Mouse (Mus musculus): ENCODE results near the gene Anapc15. TPM values are rescaled to one million over a fixed set of nuclear protein-coding genes. Genes with fewer than 3 reads are reported as not detected.
"Not testable (repeated sequence)": the region's sequence is repeated elsewhere in the genome, so short reads cannot be mapped to it uniquely, and the experiment has no call there.

The Anapc15 gene
- total RNA-seq, 2 experiments from 2014 or later = 27.4 to 33.2 TPM

DNA sequence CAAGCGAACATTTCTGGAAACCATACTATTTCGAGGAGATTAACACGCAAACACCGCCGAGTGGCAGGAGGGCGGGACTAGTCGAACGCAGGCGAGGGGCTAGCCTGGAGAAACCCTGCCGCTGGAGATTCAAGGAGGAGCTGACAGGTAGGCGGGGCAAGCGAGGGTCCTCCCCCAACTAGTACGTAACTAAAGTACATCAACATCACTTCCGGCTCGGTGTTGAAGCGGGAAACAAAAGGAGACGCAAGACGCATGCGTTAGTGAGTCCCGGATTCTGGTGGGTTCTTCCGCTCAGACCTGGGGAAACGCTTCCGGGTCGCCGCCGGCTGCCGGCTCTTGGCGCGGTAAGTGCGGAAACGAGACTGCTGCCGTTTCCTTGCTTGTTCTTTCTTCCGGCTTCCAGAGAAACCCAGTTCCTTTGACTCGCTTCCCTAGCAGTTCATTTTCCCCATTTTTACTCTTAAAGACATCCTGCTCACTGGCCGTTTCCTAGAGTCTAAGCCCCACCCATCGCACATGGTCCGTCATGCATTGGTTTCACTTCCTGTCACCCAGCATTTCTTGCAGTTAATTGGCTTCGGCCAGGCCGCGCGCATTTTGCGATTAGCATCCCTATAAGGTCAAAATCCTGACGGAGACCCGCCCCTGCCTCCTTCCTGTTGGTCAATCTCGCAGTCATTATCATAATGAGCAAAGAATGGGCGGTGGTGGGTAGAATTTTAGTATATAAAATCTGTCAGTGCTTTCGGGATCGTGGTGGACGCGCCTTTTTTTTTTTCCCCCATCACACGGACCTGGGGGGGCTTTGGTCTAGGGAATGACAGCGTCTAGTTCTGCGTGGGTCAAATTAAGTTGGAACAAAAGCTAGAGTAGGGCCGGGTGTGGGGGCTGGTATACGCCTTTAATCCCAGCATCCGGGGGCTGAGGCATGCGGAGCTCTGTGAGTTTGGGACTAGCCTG, 32.9 kb downstream of the Anapc15 start:
- DNase-seq = peak; percentile 96

DNA sequence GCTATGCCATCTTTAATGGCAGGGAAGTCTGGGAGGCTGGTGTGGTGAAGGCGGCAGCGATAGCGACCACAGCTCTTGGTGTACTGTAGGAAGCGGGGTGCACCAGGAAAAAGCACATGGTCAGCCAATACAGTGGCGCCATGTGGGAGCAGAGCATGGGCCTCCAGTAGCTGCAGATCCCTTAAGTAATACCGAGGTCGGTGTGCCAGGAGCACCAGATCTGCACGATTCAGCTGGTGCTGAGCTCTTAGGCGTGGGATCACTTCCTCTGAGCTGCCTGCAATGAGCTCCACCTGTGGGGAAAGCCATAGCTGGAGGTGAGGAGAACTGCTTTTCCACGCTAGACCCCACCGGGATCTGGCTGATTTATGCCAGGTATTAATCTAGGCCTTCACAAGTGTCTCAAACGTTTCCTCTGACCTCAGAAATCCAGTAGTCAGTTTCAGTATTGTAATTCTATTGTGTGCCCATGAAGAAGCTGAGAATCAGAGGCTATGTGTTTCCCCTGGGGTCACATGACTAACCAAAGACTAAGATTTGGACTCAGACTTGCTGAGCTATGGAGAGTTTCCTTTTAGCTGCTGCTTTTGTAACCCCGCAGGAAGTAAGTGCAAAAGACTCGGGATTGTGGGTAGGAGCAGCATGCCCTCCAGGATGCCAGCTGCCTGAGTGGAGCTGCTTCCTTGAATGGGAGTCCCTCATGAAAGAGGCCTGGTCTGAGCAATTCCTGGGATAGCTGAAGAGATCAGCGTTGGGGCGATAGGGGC, 37.0 kb downstream of the Anapc15 start:
- DNase-seq = no peak

DNA sequence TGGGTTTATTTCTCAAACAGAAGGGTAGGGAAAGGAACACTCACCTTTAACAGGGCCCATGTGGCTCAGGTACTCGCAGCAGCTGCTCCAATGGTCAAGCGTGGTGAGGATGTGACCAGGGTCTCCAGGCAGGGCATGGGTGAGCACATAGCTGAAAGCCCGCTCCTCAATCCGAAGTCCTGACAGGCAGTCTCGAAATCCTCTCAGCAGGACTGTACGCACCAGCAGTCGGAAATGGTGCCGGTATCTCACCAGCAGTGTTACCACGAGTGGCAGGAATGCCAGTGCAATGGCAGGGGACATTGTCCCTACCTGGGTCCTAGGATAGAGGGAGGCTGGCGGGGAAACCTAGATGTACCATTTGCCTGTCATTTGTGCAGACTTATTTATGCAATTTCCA, 38.5 kb downstream of the Anapc15 start:
- no peak for DNase-seq

DNA sequence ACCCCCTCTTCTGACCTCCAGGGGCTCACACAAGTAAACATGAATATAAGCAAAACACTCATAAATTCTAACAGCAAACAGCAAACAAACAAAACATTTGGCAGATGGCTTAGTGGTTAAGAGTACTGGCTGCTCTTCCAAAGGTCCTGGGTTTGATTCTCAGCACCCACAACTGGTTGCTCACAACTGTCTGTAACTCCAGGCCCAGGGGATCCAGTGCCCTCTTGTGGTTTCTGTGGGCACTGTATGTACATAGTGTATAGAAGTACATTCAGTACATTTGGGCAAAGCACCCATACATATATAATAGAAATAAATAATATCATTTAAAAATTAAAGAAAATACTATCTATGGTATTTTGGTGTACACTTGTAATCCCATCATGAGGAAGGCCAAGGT, 39.3 kb downstream of the Anapc15 start:
- no peak for DNase-seq

DNA sequence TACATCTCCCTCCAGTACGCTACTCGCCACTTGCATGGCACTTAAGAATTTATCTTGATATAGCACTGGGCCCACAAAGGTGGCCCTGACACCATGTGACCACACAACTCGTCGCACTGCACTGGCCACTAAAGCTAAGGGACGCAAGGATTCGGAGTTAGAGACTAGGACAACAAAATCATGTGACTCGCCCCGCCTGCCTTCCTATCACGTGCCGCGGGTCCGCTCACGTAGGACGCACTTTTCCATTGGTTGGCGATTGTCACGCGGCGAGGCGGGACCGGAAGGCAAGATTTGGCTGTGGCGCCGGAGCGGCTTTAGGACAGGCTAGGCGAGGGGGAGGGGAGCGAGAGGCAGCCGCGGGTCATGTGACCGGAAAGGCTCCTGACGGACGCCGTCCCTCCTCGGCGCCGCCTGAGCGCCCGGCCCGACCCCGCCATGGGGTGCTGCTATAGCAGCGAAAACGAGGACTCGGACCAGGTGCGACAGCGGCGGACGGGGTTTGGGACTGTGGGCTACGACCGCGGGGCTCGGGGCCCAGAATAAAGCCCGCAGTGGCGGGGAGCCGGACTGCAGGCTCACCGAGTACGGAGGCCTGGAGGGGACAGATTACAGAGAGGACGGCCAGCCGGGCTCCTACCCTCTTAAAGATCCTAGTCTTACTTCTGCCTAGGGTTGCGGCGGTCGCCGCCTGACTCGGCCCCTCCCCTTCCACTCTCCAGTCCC, 42.2 kb downstream of the Anapc15 start, which contains the start of gene Lamtor1:
Gene Lamtor1 (plus strand): TSS at position 344 of the 726 bp plus-strand sequence.
- DNase-seq = peak; percentile 100

DNA sequence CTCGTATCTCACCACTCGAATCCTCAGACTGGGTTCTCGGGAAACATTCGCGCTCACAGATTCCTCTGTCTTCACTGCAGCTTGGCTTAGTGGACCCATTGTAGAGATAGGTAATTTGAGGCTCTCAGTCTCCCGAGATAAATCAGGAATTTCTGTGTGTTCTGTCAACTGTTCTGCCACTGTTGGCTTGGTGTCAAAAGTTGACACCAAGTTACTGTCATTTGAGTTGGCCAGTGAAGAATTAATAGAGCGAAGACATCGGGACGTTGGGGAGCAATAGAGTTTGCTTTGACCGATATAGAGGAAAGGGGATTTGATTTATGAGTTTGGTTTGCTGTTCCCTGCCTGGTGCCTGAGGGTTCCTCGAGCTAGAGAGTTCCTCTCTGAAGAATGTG, 42.8 kb downstream of the Anapc15 start, which contains the start of gene Tomt:
Gene Tomt (minus strand): TSS at position 73 of the 395 bp plus-strand sequence.
- no peak for DNase-seq

DNA sequence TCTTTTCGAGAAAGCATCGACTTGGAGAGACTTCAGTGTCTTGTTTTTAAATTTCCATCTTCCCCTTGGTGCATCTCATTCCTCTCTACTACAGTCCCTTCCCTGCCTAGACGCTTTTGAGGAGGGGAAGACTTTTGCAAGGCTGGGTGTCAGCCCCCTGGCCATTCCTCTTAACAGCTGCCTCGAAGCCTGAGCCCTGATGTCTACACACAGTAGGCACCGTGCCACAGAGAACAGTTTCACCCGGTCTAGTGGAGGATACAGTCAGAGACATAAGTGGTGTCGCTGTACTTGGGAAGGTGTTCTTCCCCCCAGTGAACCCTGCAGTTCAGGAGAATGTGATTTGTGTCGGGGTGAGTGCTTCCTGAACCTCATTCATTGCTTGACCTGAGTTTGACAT, 43.2 kb downstream of the Anapc15 start:
- peak in 1 of 2 experiments; percentile 38 for DNase-seq

DNA sequence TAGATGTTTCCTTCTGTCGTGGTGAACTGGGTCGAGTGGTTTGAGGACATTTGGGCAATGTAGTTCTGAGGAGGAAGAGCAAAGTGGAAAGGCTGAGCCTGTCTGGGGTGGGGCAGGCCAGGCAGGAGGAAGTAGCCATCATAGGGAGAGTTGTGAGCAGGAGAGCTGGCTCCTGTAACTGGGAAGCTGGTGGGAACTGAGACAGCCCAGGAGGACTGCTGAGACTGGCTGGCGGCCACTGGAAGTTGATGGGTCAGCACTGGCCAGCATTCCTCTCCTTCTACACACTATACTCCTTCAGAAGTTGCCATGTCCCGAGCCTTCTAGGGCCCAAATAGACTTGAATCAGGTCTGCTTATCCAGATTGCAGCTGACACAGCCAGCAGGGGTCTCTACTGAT, 44.9 kb downstream of the Anapc15 start:
- DNase-seq = peak in 1 of 2 experiments; percentile 34

DNA sequence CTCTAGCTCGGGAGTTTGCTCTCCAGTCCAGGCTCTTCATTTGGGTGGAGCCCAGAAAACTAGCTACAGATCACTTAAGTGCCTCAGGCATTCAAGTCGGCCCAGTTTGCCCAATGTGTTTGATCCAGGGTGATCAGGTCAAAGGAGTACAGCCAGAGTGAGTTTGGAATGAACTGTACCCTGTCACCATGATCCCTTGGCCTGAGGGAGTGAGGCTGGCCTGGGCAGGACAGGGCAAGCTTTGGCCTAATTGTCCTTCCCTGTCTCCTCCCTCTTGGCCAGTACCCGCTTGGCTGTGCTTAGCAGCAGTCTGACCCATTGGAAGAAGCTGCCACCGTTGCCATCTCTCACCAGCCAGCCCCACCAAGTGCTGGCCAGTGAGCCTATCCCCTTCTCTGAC, 46.6 kb downstream of the Anapc15 start:
- DNase-seq = peak in 1 of 2 experiments; percentile 34

DNA sequence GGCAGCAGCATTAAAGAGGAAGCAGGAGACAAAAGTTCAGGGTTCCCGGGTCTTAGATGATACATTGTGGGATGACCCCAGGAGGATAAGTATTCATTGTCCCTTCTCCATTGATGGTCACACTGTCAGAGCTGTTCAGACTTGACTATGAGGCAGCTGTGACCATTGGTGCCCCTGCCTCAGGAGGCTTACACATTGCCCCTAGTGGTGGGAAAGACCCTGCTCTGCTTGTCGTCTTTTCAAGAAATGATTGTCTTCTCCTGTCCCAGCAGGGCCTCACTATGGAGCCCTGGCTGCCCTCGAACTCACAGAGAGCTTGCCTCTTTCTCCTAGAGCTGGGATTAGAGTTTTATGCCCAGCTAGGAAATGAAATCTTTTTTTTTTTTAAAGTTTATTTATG, 48.5 kb downstream of the Anapc15 start:
- no peak for DNase-seq

DNA sequence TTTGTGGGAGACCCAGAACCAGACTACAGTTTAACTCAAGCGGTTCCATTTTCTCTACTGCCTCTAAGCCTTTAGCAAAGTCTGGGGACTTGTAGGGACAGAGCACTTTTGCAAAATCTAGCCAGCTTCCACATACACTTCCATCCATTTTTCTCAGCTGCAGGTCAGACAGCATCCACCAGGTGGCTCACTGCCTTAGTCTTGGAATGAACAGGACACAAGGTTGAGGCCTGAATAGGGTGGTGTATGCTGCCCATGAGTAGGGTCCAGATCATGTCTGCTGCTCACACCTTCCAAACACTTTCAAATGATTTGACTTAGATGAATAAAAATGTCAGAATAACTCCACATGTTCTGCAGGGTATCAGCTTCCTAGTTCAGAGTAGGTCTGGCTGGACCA, 54.6 kb downstream of the Anapc15 start:
- DNase-seq = peak; percentile 64 to 74

DNA sequence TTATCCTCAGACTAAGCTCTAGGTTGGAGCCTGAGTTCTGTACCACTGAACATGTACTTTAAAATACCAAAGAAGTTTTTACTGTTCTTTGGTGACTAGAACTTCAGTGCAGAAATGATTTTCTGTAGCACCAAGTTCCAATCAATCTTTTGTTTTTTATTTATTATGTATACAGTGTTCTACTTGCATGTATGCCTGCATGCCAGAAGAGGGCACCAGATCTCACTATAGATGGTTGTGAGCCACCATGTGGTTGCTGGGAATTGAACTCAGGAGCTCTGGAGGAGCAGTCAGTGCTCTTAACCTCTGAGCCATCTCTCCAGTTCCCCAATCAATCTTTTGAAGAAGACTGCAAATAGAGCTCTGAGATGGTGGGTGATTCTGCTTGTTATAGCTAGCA, 62.4 kb downstream of the Anapc15 start:
- not testable (repeated sequence) for DNase-seq

DNA sequence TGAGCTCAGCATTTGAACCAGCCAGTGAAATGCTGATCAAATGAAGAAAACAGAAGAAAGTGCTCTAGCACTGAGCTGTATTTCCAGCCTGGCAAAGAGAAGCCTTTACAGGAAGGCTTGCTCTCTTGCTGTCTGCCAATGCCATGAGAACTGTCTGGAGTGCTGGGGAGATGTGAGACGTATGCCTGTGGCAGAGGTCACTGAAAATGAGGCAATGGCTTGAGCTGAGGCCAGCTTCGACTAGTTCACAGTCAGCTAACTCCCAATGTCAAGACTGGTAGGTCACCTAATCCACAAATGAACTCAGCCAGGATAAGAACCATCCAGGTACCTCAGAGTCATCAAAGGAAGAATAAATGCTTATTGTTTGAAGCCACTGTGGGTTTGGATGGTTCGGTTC, 64.6 kb downstream of the Anapc15 start:
- DNase-seq = peak; percentile 31 to 37

DNA sequence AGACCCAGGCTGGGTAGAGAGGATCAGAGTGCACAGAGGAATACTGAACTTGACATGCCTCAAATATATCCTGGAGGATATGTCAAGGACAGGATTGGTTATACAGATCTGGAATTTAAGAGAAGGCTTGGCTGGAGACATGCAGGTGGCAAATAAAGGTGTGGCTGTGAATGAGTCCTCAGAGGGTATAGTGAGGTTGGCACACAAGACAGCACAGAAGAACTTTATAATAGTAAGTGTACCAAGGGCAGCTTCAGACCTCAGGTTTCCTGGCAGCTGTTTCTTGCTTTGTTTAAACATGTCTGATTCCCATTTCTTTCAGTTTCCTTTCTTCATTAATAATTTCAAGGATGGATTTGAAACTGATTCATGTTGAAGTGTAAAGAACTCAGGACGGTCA, 69.0 kb downstream of the Anapc15 start:
- DNase-seq = no peak

DNA sequence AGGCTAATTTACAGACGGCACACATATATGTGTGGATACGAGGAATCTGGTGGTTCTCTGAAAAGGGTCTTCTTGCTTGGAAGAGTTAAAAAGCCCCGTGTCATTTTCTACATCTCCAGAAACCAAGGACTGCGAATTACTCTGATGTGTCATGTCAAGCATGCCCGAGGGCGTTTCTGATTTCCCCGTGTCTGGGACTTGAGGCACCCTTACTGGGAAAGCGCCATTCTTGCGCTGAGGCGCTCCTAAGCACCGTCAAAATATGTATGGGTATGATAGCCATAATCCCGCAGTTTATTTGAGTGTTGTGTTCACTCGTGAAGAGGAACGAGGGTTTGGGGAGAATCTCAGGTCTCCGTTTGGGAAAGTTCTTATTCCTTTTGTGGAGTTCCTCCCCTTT, 69.8 kb downstream of the Anapc15 start:
- peak; percentile 29 to 40 for DNase-seq

DNA sequence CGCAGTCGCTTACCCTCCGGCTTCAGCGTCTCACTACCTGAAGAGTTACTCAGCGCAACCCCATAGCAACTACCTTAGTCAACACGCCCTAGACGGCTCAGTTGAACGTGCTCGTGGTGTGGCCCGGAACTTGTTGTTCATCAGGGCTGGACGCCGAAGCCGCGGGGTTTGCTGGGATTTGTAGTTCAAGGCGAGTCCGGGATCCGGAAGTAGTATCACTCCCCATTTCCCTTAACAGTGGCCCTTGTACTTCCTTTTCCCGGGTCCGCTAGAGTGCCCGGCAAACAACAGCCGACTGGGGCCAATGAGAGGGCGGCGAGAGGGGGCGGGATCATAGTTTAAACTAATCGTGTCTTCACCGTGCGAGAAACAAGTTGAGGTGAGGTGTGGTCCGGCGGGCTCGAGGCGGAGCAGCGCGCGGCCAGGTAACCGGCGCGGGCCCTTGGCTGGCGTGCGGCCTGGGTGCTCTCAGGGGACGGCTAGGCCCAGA, 70.3 kb downstream of the Anapc15 start, which contains the start of the genes Lrrc51 and Numa1:
Gene Lrrc51 (minus strand): TSS at position 145 of the 490 bp plus-strand sequence.
Gene Numa1 (plus strand): TSS at position 361 of the 490 bp plus-strand sequence.
- DNase-seq = peak; percentile 97 to 98

DNA sequence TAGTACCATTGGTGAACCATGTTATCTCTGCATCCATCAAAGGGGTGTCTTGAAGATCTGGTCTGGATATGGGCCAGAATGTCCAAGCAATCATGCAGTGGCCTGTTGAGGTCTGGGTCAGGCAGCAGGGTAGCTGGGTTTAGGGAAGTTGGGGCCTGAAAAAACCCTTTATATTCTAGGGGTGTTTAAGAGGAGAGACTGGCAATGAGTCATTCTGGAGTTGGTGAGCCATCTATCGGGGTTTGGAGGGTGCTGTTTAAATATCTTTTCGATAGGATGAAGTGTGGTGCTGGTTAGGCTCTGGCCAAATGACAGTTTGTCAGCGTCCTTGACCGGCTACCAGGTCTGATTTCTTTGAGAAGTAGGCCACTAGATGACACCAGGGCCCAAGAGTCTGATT, 72.4 kb downstream of the Anapc15 start:
- DNase-seq = peak; percentile 33 to 40

DNA sequence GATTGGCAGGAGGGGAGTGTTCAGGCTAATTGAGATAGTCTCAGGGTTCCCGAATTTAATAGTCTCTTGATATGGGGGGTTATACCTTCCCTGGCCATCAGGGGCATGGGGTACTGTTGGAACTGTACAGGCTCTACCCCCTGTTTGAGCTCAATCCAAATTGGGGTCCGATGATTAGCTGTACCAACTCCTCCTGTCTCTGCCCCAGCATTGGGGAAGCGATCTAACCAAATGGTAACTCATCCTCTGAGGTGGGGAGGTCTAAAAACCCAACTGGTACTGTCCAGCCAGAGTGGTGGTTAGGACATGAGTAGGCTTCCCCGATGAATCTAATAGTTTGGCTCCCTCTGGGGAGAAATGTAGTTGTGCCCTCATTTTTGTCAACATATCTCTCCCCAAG, 73.5 kb downstream of the Anapc15 start:
- no peak for DNase-seq

DNA sequence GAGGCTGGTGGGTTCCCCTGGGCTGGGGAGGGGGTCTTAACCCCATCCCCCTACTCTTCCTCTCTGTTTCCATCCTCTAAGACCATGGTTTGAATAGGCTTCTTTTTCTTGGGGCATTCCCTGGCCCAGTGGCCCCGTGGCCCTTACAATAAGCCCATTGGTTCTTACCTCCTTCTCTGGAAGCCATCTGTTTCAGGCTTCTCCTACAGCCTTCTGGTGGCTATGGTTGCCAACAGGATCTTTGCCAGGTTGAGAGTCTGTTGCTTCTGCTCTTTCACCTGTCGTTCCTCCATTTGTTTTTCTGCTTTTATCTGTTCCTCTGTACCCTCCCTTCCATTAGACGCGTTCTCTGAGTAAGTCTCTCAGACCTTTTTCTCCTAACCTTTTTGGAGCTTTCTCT, 74.1 kb downstream of the Anapc15 start:
- DNase-seq = no peak

DNA sequence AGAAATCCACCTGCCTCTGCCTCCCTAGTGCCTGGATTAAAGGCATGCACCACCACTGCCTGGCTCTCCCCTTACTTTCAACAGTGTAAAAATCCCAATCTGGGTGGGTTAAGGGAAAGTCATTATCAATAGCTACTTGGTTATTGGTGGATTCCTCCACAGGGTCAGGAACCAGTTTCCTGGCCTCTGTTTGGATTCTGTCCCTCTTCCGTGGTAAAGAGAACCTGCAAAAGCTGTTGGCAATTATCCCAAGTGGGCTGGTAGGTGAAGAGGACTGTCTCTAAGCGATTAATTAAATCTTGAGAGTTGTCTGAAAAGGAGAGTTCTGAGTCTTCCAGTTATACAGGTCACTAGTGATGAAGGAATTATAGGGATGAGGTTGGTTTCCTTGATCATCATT, 74.8 kb downstream of the Anapc15 start:
- DNase-seq = no peak

DNA sequence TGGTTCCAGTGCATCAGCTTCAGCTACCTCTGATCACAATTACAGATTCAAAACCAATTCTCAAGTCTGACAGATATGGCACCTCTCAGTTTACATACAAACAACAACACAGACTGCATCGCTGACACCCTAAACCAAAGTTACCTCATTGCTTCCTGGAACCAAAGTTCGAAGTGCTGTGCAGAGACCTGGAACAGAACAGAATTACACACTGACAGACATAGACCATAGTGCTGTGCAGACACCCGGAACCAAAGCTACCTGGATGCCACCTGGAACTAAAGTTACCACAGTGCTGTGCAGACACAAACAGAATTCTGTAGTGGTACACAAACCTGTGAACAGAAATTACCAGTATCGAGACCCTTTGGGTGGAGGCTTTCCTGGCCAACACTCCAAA, 76.2 kb downstream of the Anapc15 start:
- no peak for DNase-seq

DNA sequence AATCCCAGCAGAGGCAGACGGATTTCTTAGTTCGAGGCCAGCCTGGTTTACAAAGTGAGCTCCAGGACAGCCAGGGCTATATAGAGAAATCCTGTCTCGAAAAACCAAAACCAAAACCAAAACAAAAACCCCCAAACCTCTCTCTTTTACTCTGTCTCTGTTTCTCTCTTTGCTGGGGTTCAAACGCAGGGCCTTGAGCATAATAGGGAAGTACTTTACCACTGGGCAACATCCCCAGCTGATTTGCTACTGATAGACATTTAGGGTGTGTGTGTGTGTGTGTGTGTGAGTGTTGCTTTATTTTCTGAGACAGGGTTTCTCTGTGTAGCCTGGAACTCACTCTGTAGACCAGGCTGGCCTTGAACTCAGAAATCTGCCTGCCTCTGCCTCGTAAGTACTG, 85.5 kb downstream of the Anapc15 start:
- DNase-seq = not testable (repeated sequence)

Data from adrenal gland, postnatal 36 days (tissue).